Mouse (Mus musculus) myocyte (in vitro differentiated cells): ENCODE data around the gene Cdk17. TPM values are rescaled to one million over a fixed set of nuclear protein-coding genes. Genes with fewer than 3 reads are reported as not detected.

ENCODE experiments used
- H3K27me3 ChIP-seq: one replicate; pipeline ENCODE4 v1.6.1; 2011; ENCODE audit not compliant: control insufficient read depth, insufficient read depth, insufficient read length
- H3K36me3 ChIP-seq: one replicate; pipeline ENCODE4 v1.6.1; 2011; ENCODE audit not compliant: control insufficient read depth, insufficient read depth
- H3K4me2 ChIP-seq: one replicate; pipeline ENCODE4 v1.6.1; 2011; ENCODE audit warnings: low read depth, control low read depth
- H3K4me3 ChIP-seq: one replicate; pipeline ENCODE4 v1.5.1; 2011; ENCODE audit warnings: mild to moderate bottlenecking, control low read depth, moderate library complexity
- H3K79me2 ChIP-seq: one replicate; pipeline ENCODE4 v1.6.1; 2011; ENCODE audit not compliant: control insufficient read depth, insufficient read depth
- H3ac ChIP-seq: one replicate; pipeline ENCODE4 v1.6.1; 2011; ENCODE audit not compliant: control insufficient read depth, insufficient read length
- CEBPB ChIP-seq: IDR thresholded peaks from 2 replicates; pipeline ENCODE4 v1.6.1; 2011; ENCODE audit warnings: mild to moderate bottlenecking, moderate library complexity; ENCODE audit not compliant: poor library complexity, insufficient read depth, severe bottlenecking
- E2F4 ChIP-seq: IDR thresholded peaks from one replicate; pipeline ENCODE4 v1.6.1; 2011; ENCODE audit warnings: mild to moderate bottlenecking, control low read depth, moderate library complexity; ENCODE audit not compliant: insufficient read depth
- MAX ChIP-seq: IDR thresholded peaks from one replicate; pipeline ENCODE4 v1.6.1; 2011; ENCODE audit warnings: low read depth, mild to moderate bottlenecking, control low read depth
- MYOD1 ChIP-seq, 3 experiments: IDR thresholded peaks; one replicate each; pipeline ENCODE4 v1.6.1; 2011; ENCODE audit warnings: control low read depth in 2 of 3, low read depth in 2 of 3, mild to moderate bottlenecking in 2 of 3, moderate library complexity in 1 of 3; ENCODE audit not compliant: insufficient read length in 2 of 3, control insufficient read depth in 1 of 3
- MYOG ChIP-seq, 3 experiments: IDR thresholded peaks; one replicate each; pipeline ENCODE4 v1.6.1; 2011; ENCODE audit warnings: control low read depth in 2 of 3, low read depth in 2 of 3, mild to moderate bottlenecking in 2 of 3; ENCODE audit not compliant: insufficient read length in 2 of 3, control insufficient read depth in 1 of 3, insufficient read depth in 1 of 3
- POLR2A ChIP-seq: IDR thresholded peaks from one replicate; pipeline ENCODE4 v1.6.1; 2011; ENCODE audit warnings: low read depth, mild to moderate bottlenecking, control low read depth, moderate library complexity; ENCODE audit not compliant: insufficient read length
- POLR2AphosphoS2 ChIP-seq: IDR thresholded peaks from one replicate; pipeline ENCODE4 v1.6.1; 2011; ENCODE audit warnings: low read depth, control low read depth; ENCODE audit not compliant: insufficient read length
- REST ChIP-seq: IDR thresholded peaks from one replicate; pipeline ENCODE4 v1.6.1; 2011; ENCODE audit warnings: mild to moderate bottlenecking, control low read depth, moderate library complexity; ENCODE audit not compliant: insufficient read depth, insufficient read length
- SRF ChIP-seq: IDR thresholded peaks from one replicate; pipeline ENCODE4 v1.6.1; 2011; ENCODE audit warnings: low read depth; ENCODE audit not compliant: control insufficient read depth, insufficient read length
- TCF12 ChIP-seq: IDR thresholded peaks from one replicate; pipeline ENCODE4 v1.6.1; 2011; ENCODE audit warnings: mild to moderate bottlenecking, control low read depth; ENCODE audit not compliant: poor library complexity, insufficient read depth, severe bottlenecking
- TCF3 ChIP-seq: IDR thresholded peaks from one replicate; pipeline ENCODE4 v1.6.1; 2011; ENCODE audit warnings: low read depth, control low read depth; ENCODE audit not compliant: insufficient read length
- USF1 ChIP-seq: IDR thresholded peaks from one replicate; pipeline ENCODE4 v1.6.1; 2011; ENCODE audit warnings: low read depth, mild to moderate bottlenecking, control low read depth, moderate library complexity
- polyA plus RNA-seq: library from polyadenylated mRNA; unstranded; fragments of >200 nt; fragmentation: generic; extraction: Trizol; gene quantifications from one replicate; pipeline ENCODE4 v1.2.1, GENCODE M21; 2012; ENCODE audit warnings: missing spikeins

Cdk17 gene
- polyA plus RNA-seq, 1 experiment, result 11.8 TPM

- no peaks in the 10 kb centered on the region for H3K27me3 ChIP-seq
- no peak for TF ChIP-seq USF1
- no peak for TF ChIP-seq CEBPB
- TF ChIP-seq REST, result no peak
- no peak for TF ChIP-seq MAX
- TF ChIP-seq TCF12, result no peak
- TF ChIP-seq SRF, result no peak
- TF ChIP-seq MYOG (IDR thresholded peaks at IDR 0.05; ENCODE audit: control insufficient read depth in 1 of 3, insufficient read depth in 1 of 3, insufficient read length in 2 of 3, low read depth in 2 of 3), result no peak
- no peak overlapping the region for H3ac ChIP-seq
- H3K4me2 ChIP-seq, result no peak overlapping the region
- no peaks in the 10 kb centered on the region for H3K36me3 ChIP-seq
- H3K79me2 ChIP-seq, result no peaks in the 10 kb centered on the region
- H3K4me3 ChIP-seq, result no peak overlapping the region
Measured at GRCm38 (mm10) chr10:93123310-93123709, 37.4 kb upstream of the Cdk17 start.

DNA sequence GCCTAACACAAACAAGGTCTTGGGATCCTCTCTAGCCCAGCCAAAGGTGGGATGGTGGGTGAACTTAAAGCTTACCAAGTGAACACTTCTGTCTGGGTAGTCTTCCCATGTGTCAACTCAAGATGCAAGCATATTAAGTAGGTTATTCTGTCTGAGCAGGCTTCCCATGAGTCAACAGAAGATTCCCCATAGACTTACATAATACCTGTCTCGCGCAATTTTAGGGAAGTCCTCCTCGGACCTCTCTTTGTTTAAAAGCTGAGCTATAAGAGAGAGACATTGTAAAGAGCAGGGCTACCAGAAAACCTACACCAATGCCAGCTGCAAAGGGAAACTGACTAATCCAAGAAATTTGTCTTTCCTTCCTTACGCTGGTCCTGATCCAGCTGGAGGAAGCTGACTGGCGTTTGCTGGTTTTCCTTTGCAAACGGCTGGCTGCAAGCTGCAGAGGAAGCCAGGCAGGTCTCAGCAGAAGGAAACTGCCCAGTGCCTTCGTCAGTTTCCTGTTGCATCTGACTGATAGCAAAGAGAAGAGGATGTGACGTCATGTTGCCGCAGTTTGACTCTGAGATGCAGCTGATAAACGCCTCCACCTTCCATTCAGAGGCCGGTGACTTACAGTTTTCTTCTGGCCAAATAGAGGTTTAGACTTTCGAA is 36.6 kb upstream of the Cdk17 start:
- no peak for TF ChIP-seq MAX
- TF ChIP-seq MYOD1 (IDR thresholded peaks at IDR 0.05; ENCODE audit: control insufficient read depth in 1 of 3, insufficient read length in 2 of 3, low read depth in 2 of 3), result no peak
- no peak for TF ChIP-seq POLR2A
- TF ChIP-seq REST, result no peak
- TF ChIP-seq TCF12, result no peak
- TF ChIP-seq CEBPB, result no peak
- TF ChIP-seq POLR2AphosphoS2, result no peak
- TF ChIP-seq SRF, result no peak
- TF ChIP-seq TCF3, result no peak
- TF ChIP-seq USF1, result no peak
- TF ChIP-seq MYOG (IDR thresholded peaks at IDR 0.05; ENCODE audit: control insufficient read depth in 1 of 3, insufficient read depth in 1 of 3, insufficient read length in 2 of 3, low read depth in 2 of 3), result no peak
- no peak for TF ChIP-seq E2F4
- H3ac ChIP-seq, result no peak overlapping the region
- H3K27me3 ChIP-seq, result no peaks in the 10 kb centered on the region
- no peak overlapping the region for H3K4me3 ChIP-seq
- no peaks in the 10 kb centered on the region for H3K36me3 ChIP-seq
- H3K4me2 ChIP-seq, result peak overlapping the region; percentile 40
- no peaks in the 10 kb centered on the region for H3K79me2 ChIP-seq

DNA sequence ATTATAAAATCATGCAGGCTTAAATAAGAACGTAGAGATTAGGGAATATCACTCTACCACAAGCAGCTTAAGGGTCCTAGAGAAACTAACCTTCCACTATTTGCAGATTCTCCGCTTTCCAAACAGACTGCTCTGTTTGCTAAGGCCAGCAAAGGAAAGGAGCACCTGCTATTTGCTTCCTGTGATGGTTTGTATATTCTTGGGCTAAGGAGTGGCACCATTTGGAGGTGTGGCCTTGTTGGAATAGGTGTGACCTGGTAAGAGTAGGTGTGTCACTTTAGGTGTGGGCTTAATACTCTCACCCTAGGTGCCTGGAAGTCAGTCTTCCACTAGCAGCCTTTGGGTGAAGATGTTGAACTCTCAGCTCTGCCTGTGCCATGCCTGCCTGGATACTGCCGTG is 34.6 kb upstream of the Cdk17 start:
- Histone ChIP-seq H3K36me3 (no peaks in the 10 kb centered on the region), H3K4me2 (no peak overlapping the region), H3K79me2 (no peaks in the 10 kb centered on the region), H3K27me3 (no peaks in the 10 kb centered on the region), H3K4me3 (no peak overlapping the region), H3ac (no peak overlapping the region)
- TF ChIP-seq REST, result no peak
- TF ChIP-seq CEBPB, result no peak
- TF ChIP-seq SRF, result no peak
- no peak for TF ChIP-seq MAX
- no peak for TF ChIP-seq POLR2AphosphoS2
- TF ChIP-seq USF1, result no peak
- no peak for TF ChIP-seq MYOD1 (IDR thresholded peaks at IDR 0.05; ENCODE audit: control insufficient read depth in 1 of 3, insufficient read length in 2 of 3, low read depth in 2 of 3)
- TF ChIP-seq MYOG (IDR thresholded peaks at IDR 0.05; ENCODE audit: control insufficient read depth in 1 of 3, insufficient read depth in 1 of 3, insufficient read length in 2 of 3, low read depth in 2 of 3), result no peak
- TF ChIP-seq E2F4, result no peak
- TF ChIP-seq TCF3, result no peak
- no peak for TF ChIP-seq POLR2A
- TF ChIP-seq TCF12, result no peak

GRCm38 (mm10) chr10:93128566-93128965 is 32.1 kb upstream of the Cdk17 start:
- H3K36me3 ChIP-seq, result no peaks in the 10 kb centered on the region
- no peak overlapping the region for H3K4me3 ChIP-seq
- H3ac ChIP-seq, result no peak overlapping the region
- H3K27me3 ChIP-seq, result no peaks in the 10 kb centered on the region
- TF ChIP-seq MYOD1 (IDR thresholded peaks at IDR 0.05; ENCODE audit: control insufficient read depth in 1 of 3, insufficient read length in 2 of 3, low read depth in 2 of 3) (peak in 2 of 3 experiments; percentile 6 to 72), MYOG (IDR thresholded peaks at IDR 0.05; ENCODE audit: control insufficient read depth in 1 of 3, insufficient read depth in 1 of 3, insufficient read length in 2 of 3, low read depth in 2 of 3) (peak in 2 of 3 experiments; percentile 57 to 65), POLR2AphosphoS2 (no peak), CEBPB (no peak), TCF12 (no peak), E2F4 (no peak), POLR2A (no peak), REST (no peak), SRF (no peak), USF1 (no peak), TCF3 (no peak), MAX (no peak)
- no peak overlapping the region for H3K4me2 ChIP-seq
- no peaks in the 10 kb centered on the region for H3K79me2 ChIP-seq

DNA sequence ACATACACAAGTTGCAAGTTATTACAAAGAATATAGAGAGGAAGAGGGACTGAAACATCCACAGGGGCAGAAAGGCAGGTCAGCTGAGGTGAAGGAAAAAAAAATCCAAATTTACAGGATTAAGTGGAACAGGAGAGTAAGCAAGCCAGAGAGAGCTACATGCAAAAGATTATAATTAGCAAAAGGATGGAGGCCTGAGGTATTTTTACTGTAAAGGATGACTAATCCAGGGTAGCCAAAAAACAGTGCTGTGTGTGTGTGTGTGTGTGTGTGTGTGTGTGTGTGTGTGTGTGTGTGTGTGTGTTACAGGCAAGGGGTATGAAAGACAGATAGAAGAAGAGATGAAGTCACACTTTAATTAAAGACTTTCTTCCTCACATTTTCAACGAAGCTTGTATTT is 31.3 kb upstream of the Cdk17 start:
- TF ChIP-seq SRF (no peak), E2F4 (no peak), USF1 (no peak), POLR2AphosphoS2 (no peak), TCF3 (no peak), TCF12 (no peak), MAX (no peak)
- Histone ChIP-seq H3K79me2 (no peaks in the 10 kb centered on the region), H3K27me3 (no peaks in the 10 kb centered on the region), H3K4me3 (no peak overlapping the region), H3K4me2 (no peak overlapping the region), H3K36me3 (no peaks in the 10 kb centered on the region), H3ac (no peak overlapping the region)
